Mouse (Mus musculus) olfactory bulb, adult 2 months (tissue): ENCODE data around the gene Gm10354.
"Not testable (repeated sequence)": the region's sequence is repeated elsewhere in the genome, so short reads cannot be mapped to it uniquely, and the experiment has no call there.

Experiments used
- CTCF ChIP-seq: fragments of 200-500 bp; IDR thresholded peaks from 2 replicates; pipeline ENCODE4 v1.5.1; 2012; ENCODE audit warnings: low read depth, mild to moderate bottlenecking, low read length, moderate library complexity; ENCODE audit not compliant: insufficient read depth
- POLR2A ChIP-seq: fragments of 200-500 bp; IDR thresholded peaks from 2 replicates; pipeline ENCODE4 v1.6.1; 2012; ENCODE audit warnings: mild to moderate bottlenecking, low read depth, low read length, moderate library complexity; ENCODE audit not compliant: insufficient read depth

DNA sequence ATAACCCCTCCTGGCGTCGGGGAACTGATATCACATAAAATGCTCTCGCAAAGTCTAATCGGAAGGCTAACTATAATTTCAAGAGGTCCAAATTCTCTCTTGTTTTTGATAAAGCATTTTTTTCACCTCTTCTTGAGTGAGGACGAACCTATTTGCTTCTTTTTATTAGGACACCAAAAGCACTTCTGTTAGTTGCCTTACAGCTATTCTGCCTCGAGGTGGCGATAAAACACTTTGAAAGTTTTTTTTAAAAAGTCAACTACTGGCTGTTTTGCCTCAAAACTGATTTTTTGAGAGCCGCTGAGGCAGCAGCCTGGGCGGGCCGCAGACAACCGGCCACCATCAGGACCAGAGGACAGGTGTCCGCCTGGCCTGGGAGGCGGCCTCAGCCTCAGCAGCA lies 14.9 kb downstream of the Gm10354 start:
- TF ChIP-seq CTCF, POLR2A: not testable (repeated sequence)
